Mouse (Mus musculus) kidney, postnatal 25 days (tissue): ENCODE results near the gene Carns1.

Source experiments
- DNase-seq, 2 experiments: peaks; one replicate each; pipeline ENCODE4 v3.0.0; 2021; ENCODE audit warnings: mixed read lengths in 2 of 2

Carns1 gene

DNA sequence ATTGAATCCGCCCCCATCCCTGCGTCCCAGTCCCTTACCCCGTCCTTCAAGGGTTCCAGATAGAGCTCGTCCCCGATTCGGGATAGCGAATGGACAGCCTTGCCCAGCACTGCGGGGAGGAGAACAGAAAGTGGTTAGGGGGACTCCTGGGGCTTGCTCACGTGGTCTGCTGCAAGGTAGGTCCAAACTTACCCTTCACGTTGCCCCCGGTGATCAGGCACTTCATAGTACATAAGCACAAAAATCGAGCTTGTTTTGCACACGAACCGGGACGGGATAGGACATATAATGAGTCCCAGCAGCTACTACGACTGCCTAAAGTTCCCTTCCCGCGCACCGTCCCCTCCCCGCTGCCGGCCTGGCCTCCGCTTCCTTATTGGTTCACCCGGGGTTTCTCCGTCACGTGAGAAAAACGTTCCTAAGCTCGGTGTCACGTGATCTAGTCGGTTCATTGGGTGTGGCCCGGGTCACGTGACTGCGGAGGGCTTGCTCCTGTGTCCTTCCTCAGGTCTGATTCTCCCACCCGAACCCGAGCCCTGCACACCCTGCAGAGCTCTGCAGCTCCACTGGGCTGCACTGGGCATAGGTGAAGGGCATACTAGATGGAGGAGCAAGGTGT lies 26.1 kb upstream of the Carns1 start, which contains the start of gene Rad9a:
Gene Rad9a, minus strand, starts transcription at position 372 of the 619 bp plus-strand sequence.
- DNase-seq: peak; percentile 99

GRCm38 (mm10) chr19:4197180-4197579 lies 21.9 kb upstream of the Carns1 start:
- DNase-seq: no peak

- peak in 1 of 2 experiments; percentile 67 for DNase-seq
Measured at GRCm38 (mm10) chr19:4196548-4196947, 21.3 kb upstream of the Carns1 start.

GRCm38 (mm10) chr19:4196048-4196447 lies 20.8 kb upstream of the Carns1 start:
- no peak for DNase-seq

DNA sequence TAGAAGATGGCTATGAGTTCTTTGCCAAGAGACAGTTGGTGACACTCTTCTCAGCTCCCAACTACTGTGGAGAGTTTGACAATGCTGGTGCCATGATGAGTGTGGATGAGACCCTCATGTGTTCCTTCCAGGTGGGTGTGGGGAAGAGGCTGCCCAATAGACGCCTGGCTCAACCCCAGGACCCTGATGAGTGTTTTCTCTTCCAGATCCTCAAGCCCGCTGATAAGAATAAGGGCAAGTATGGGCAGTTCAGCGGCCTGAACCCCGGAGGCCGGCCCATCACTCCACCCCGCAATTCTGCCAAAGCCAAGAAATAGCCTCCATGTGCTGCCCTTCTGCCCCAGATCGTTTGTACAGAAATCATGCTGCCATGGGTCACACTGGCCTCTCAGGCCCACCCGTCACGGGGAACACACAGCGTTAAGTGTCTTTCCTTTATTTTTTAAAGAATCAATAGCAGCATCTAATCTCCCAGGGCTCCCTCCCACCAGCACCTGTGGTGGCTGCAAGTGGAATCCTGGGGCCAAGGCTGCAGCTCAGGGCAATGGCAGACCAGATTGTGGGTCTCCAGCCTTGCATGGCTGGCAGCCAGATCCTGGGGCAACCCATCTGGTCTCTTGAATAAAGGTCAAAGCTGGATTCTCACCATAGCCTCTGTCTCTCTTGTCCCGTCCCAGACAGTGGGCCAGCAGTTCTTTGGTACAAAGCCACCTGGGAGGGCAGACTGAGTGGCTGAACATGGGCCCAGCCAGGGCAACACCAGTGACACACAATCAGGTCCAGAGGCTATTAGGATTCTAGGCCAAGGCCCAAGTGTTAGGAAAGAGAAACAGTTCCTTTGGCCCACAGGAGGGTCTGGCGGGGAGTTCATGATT lies 19.7 kb upstream of the Carns1 start:
- DNase-seq: peak in 1 of 2 experiments; percentile 30

- DNase-seq: no peak
Measured at GRCm38 (mm10) chr19:4194021-4194724, 18.9 kb upstream of the Carns1 start.

- DNase-seq: no peak
Measured at GRCm38 (mm10) chr19:4193129-4193528, 17.9 kb upstream of the Carns1 start.

- DNase-seq: no peak
Measured at GRCm38 (mm10) chr19:4192251-4192985, 17.1 kb upstream of the Carns1 start.

DNA sequence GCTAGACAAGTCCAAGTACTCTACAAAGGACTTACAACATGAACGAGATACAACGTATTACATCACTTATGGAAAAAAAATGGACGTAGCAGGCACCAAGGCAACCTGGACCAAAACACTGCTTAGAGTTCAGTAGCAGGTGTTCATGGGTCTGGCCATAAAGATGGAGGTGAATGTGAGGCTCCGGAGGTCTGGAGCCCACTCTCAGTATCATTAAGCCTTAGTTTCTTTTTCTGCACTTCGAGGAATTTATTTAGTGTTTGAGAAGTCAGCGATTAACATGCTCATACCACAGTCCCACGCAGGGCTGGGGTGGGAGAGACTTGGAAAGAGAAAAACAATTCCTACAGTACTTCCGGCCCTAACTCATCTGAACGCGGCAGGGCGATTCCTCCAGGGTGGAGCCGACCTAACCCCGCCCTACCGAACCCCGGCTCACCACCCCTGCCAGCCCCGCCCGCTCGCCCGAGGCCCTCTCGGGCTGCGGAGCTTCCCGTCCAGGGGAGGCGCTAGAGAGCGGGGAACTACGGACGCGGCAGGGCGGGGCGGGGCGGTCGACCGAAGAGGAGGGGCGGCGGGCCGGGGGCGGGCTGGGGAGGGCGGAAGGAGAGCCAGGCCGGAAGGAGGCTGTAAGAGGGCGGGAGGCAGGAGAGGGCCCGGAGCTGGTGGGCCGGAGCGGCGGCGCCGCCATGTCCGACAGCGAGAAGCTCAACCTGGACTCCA lies 16.4 kb upstream of the Carns1 start, which contains the start of gene Ppp1ca:
Gene Ppp1ca, plus strand, starts transcription at position 538 of the 723 bp plus-strand sequence.
- peak; percentile 97 to 98 for DNase-seq

- peak in 1 of 2 experiments; percentile 69 for DNase-seq
Measured at GRCm38 (mm10) chr19:4190831-4191334, 15.6 kb upstream of the Carns1 start, which contains the start of gene Tbc1d10c. Gene Tbc1d10c, minus strand, starts transcription at chr19:4191284.

- DNase-seq: no peak
Measured at GRCm38 (mm10) chr19:4189051-4189620, 13.9 kb upstream of the Carns1 start.

DNA sequence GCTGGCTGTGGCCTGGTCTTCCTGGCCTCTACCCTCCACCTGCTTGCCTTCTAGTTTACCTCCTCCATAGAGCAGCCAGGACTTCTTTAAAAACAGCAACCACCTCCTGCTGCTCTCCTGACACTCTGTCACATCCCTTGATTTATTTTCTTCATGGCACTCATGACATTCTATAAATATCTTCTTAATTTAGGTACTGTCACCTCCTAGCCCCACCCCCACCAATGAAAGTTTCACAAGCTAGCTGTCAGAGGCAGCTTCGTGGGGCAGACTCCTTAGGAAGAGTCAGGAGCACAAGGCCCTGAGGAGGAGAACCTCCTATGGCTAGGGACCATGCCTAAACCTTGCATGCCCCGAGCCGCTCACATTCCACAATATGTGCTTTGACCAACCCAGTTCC lies 12.0 kb upstream of the Carns1 start:
- no peak for DNase-seq

GRCm38 (mm10) chr19:4184976-4185975 lies 10.0 kb upstream of the Carns1 start:
- peak in 1 of 2 experiments; percentile 28 for DNase-seq

DNA sequence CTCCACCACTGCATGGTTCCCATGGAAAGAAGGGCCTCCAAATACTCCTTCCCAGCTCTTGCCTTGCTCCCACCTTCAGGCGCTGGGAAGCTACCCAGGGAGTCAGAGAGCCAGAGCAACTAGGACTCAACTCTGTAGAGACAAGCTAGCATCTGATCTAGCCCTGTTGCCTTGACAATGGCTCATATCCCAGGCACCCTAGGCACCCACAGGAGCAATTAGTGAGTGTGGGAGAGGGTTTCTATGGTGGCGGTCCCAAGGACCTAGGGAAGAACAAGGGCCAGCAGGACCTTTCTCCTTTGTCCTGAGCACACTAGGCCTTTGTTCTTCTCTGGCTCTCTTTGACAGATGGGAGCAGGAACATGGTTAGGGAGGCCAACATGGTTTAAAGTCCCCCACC lies 8.4 kb upstream of the Carns1 start:
- DNase-seq: no peak

DNA sequence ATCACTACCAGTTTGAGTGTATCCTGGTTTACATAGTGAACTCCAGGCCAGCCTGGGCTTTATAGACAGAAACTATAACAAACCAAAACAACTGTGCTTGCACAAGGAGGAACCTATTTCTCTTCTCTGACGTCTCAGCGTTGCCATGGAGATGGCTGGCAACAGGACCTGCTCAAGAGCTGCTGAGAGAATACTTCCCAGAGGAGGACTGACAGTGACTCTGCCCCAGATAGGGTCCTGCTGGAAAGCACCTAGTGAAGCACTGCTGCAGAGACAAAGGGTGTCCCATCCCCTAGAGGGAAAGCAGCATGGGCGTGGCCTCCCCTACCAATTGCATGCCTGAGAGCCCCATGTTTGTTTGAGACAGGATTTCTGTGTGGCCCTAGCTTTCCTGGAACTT lies 6.6 kb upstream of the Carns1 start:
- DNase-seq: peak in 1 of 2 experiments; percentile 56

DNA sequence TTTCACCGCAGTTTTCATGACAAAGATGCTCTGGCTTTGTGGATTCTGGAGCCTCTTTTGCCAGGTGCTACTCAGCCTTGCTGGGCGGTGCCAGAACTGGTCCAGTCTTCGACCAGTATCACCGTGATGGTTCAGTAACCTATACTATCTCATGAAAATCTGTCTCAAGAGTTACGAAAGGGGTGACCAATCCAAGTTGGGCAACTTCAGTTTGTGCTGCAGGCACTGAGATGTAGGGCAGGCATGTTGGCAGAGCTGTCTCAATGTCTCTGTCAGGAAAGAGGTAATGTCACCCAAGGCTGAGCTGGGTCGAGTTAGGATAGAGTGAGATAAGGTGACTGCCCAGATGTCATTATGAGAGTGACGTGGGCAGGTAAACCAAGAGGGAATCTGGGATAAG lies 5.1 kb upstream of the Carns1 start:
- DNase-seq: no peak

DNA sequence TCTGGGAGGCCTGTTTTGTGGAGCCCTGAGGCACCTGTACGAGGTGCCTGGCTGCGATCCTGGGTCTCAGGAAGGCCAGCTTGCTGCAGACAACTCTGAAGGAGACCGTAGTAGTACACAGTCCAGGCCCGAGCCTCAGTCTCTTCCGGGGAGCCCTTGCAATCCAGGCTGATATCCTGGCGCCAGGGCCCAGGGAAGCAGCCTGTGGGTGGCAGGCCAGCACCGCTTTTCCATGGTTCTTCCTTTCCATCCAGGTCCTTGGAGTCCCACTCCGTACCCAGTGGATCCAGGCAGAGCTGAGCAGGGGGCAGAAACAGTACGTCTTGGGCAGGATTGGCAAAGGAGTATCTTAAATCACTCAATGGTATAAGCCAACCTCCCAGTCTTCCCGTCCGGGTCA lies 2.4 kb downstream of the Carns1 start:
- DNase-seq: peak in 1 of 2 experiments; percentile 44

- DNase-seq: peak in 1 of 2 experiments; percentile 40
Measured at GRCm38 (mm10) chr19:4171393-4172290, 3.6 kb downstream of the Carns1 start.
